Mouse (Mus musculus) intestine, postnatal 0 days (tissue): Measurements from ENCODE around the gene Znrf2. TPM values are rescaled to one million over a fixed set of nuclear protein-coding genes. Genes with fewer than 3 reads are reported as not detected.
A peak's percentile ranks its signal among the peaks of the same experiment; 100 is the strongest.

Experiments
- ATAC-seq: fragments of 200-750 bp; cut with Nextera tagmentation; 2 replicates; pipeline ENCODE4 v1.8.0; 2017; ENCODE audit warnings: mild to moderate bottlenecking, moderate TSS enrichment, moderate library complexity
- H3K27ac ChIP-seq: fragments of 300-500 bp; sonication (generic); 2 replicates; pipeline ENCODE4 v1.5.1; 2014; ENCODE audit warnings: mild to moderate bottlenecking, low read depth, low read length, moderate library complexity
- H3K27me3 ChIP-seq: fragments of 300-500 bp; sonication (generic); replicated peaks from 2 replicates; pipeline ENCODE4 v1.6.1; 2014; ENCODE audit warnings: low read length, mixed read lengths; ENCODE audit not compliant: control insufficient read depth, insufficient read depth
- H3K36me3 ChIP-seq: fragments of 300-500 bp; sonication (generic); 2 replicates; pipeline ENCODE4 v1.6.1; 2014; ENCODE audit warnings: mild to moderate bottlenecking, moderate library complexity; ENCODE audit not compliant: control insufficient read depth, insufficient read depth
- H3K4me1 ChIP-seq: fragments of 300-500 bp; sonication (generic); replicated peaks from 2 replicates; pipeline ENCODE4 v1.6.1; 2014; ENCODE audit warnings: antibody characterized with exemption, low read length, mixed read lengths; ENCODE audit not compliant: control insufficient read depth, insufficient read depth
- H3K4me2 ChIP-seq: fragments of 300-500 bp; sonication (generic); replicated peaks from 2 replicates; pipeline ENCODE4 v1.6.1; 2014; ENCODE audit warnings: low read depth, mild to moderate bottlenecking, moderate library complexity
- H3K4me3 ChIP-seq: fragments of 300-500 bp; sonication (generic); 2 replicates; pipeline ENCODE4 v1.5.1; 2014; ENCODE audit warnings: low read depth, low read length
- H3K9ac ChIP-seq: fragments of 300-500 bp; sonication (generic); 2 replicates; pipeline ENCODE4 v1.6.1; 2014; ENCODE audit warnings: mild to moderate bottlenecking, low read depth, low read length
- H3K9me3 ChIP-seq: fragments of 300-500 bp; sonication (generic); 2 replicates; pipeline ENCODE4 v1.6.1; 2016; ENCODE audit warnings: mixed run types; ENCODE audit not compliant: control insufficient read depth
- CTCF ChIP-seq: sonication (generic); IDR thresholded peaks from 2 replicates; pipeline ENCODE4 v1.5.1; 2016; ENCODE audit warnings: low read depth, mild to moderate bottlenecking, control low read depth, antibody characterized with exemption, moderate library complexity
- WGBS: fragments of 180-500 bp; shearing (Covaris S2); extraction: QIAGEN DNeasy Blood & Tissue Kit; methylation state at CpG from one replicate; pipeline ENCODE4 v1.1.7; 2014; 5-methylcytosine and 5-hydroxymethylcytosine counted together
- polyA plus RNA-seq: library from polyadenylated mRNA; unstranded; fragments of >200 nt; fragmentation: Nextera tagmentation; extraction: Ambion mirVana; gene quantifications from 2 replicates; pipeline ENCODE4 v1.2.1, GENCODE M21; 2015

Znrf2 gene
- 7.8 and 8.5 TPM in 2 replicates for polyA plus RNA-seq

GRCm38 (mm10) chr6:54816388-54817065 is at the start of gene Znrf2:
Gene Znrf2 (plus strand): TSS chr6:54816916.
- H3K9me3 ChIP-seq = no peaks in the 10 kb centered on the region
- H3K27me3 ChIP-seq = no peaks in the 10 kb centered on the region
- H3K36me3 ChIP-seq = no peaks in the 10 kb centered on the region
- H3K4me1 ChIP-seq = peaks cover 7% of the 10 kb centered on the region
- peak; percentile 60 for TF ChIP-seq CTCF
- peak within 1 kb of the TSS; percentile 86 for H3K4me3 ChIP-seq
- H3K4me2 ChIP-seq = peak within 1 kb of the TSS; percentile 70
- H3K27ac ChIP-seq = peak within 1 kb of the TSS; percentile 99
- WGBS = under 1% methylated on average over 61 of the region's 88 CpGs
- H3K9ac ChIP-seq = peak within 1 kb of the TSS; percentile 94
- ATAC-seq = peak; percentile 97

GRCm38 (mm10) chr6:54767746-54768145 is 49.0 kb upstream of the Znrf2 start:
- H3K27ac ChIP-seq = no peak overlapping the region
- H3K9ac ChIP-seq = no peak overlapping the region
- TF ChIP-seq CTCF = no peak
- 21% methylated on average over 4 of the region's 4 CpGs for WGBS
- no peaks in the 10 kb centered on the region for H3K36me3 ChIP-seq
- no peak overlapping the region for H3K4me3 ChIP-seq
- H3K27me3 ChIP-seq = no peaks in the 10 kb centered on the region
- peaks cover 3% of the 10 kb centered on the region for H3K4me1 ChIP-seq
- no peaks in the 10 kb centered on the region for H3K9me3 ChIP-seq
- H3K4me2 ChIP-seq = no peak overlapping the region
- ATAC-seq = no peak

GRCm38 (mm10) chr6:54770766-54771165 is 46.0 kb upstream of the Znrf2 start:
- Histone ChIP-seq H3K4me3 (no peak overlapping the region), H3K27me3 (no peaks in the 10 kb centered on the region), H3K36me3 (no peaks in the 10 kb centered on the region), H3K27ac (no peak overlapping the region), H3K4me2 (no peak overlapping the region), H3K9me3 (no peaks in the 10 kb centered on the region), H3K4me1 (no peaks in the 10 kb centered on the region), H3K9ac (no peak overlapping the region)
- 67% methylated on average over 4 of the region's 4 CpGs for WGBS
- ATAC-seq = no peak
- TF ChIP-seq CTCF = no peak

- no peak overlapping the region for H3K27ac ChIP-seq
- WGBS = 71% methylated on average over 8 of the region's 8 CpGs
- H3K4me3 ChIP-seq = no peak overlapping the region
- no peaks in the 10 kb centered on the region for H3K9me3 ChIP-seq
- TF ChIP-seq CTCF = no peak
- no peak overlapping the region for H3K4me2 ChIP-seq
- no peak overlapping the region for H3K9ac ChIP-seq
- no peak for ATAC-seq
- H3K27me3 ChIP-seq = no peaks in the 10 kb centered on the region
- no peaks in the 10 kb centered on the region for H3K4me1 ChIP-seq
- H3K36me3 ChIP-seq = no peaks in the 10 kb centered on the region
Observed at GRCm38 (mm10) chr6:54771171-54771570, 45.5 kb upstream of the Znrf2 start.

DNA sequence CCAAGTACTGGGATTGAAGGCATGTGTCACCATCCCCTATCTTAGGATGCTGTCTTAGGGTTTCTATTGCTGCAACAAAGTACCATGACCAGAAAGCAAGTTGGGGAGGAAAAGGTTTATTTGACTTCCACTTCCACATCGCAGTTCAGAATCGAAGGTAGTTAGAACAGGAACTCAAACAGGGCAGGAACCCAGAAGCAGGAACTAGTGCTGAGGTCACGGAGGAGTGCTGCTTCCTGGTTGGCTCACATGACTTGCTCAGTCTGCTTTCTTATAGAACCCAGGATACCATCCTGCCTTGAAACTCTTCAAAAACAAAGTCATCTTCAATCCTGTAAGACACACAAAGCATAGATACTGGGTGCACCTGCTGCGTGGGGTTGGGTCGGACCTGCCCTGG is 44.6 kb upstream of the Znrf2 start:
- Histone ChIP-seq H3K9me3 (no peaks in the 10 kb centered on the region), H3K9ac (no peak overlapping the region), H3K4me3 (no peak overlapping the region), H3K36me3 (no peaks in the 10 kb centered on the region), H3K4me2 (no peak overlapping the region), H3K27me3 (no peaks in the 10 kb centered on the region), H3K27ac (no peak overlapping the region), H3K4me1 (no peaks in the 10 kb centered on the region)
- 90% methylated on average over 5 of the region's 5 CpGs for WGBS
- TF ChIP-seq CTCF = no peak
- ATAC-seq = no peak

- Histone ChIP-seq H3K27me3 (no peaks in the 10 kb centered on the region), H3K36me3 (no peaks in the 10 kb centered on the region), H3K27ac (no peak overlapping the region), H3K4me3 (no peak overlapping the region), H3K9me3 (no peaks in the 10 kb centered on the region), H3K4me2 (no peak overlapping the region), H3K9ac (no peak overlapping the region), H3K4me1 (0 out of 2 replicates have a peak, but pooled peaks cover 3% of the 10 kb centered on the region)
- peak; percentile 25; the same call in 1 of the 2 replicates for ATAC-seq
- TF ChIP-seq CTCF = no peak
Observed at GRCm38 (mm10) chr6:54775739-54776138, 41.0 kb upstream of the Znrf2 start.
